Mouse (Mus musculus) embryonic facial prominence, embryonic 13.5 days (tissue): ENCODE data around the gene Uqcc1. TPM values are rescaled to one million over a fixed set of nuclear protein-coding genes. Genes with fewer than 3 reads are reported as not detected.

Source experiments
- ATAC-seq: fragments of 200-750 bp; cut with Nextera tagmentation; 2 replicates; pipeline ENCODE4 v1.8.0; 2017; ENCODE audit warnings: low read depth; ENCODE audit not compliant: insufficient number of reproducible peaks, insufficient read depth, low FRiP score, low TSS enrichment
- H3K27ac ChIP-seq: fragments of 300-500 bp; sonication (generic); 2 replicates; pipeline ENCODE4 v1.5.1; 2015; ENCODE audit warnings: moderate library complexity, mild to moderate bottlenecking, inconsistent platforms
- H3K27me3 ChIP-seq: fragments of 300-500 bp; sonication (generic); 2 replicates; pipeline ENCODE4 v1.6.1; 2015; ENCODE audit warnings: mild to moderate bottlenecking, inconsistent platforms
- H3K36me3 ChIP-seq: fragments of 300-500 bp; sonication (generic); 2 replicates; pipeline ENCODE4 v1.6.1; 2015; ENCODE audit warnings: mild to moderate bottlenecking, inconsistent platforms
- H3K4me1 ChIP-seq: fragments of 300-500 bp; sonication (generic); 2 replicates; pipeline ENCODE4 v1.6.1; 2015; ENCODE audit warnings: inconsistent platforms
- H3K4me2 ChIP-seq: fragments of 300-500 bp; sonication (generic); 2 replicates; pipeline ENCODE4 v1.6.1; 2015; ENCODE audit warnings: moderate library complexity, mild to moderate bottlenecking, inconsistent platforms
- H3K4me3 ChIP-seq: fragments of 300-500 bp; sonication (generic); 2 replicates; pipeline ENCODE4 v1.5.1; 2015; ENCODE audit warnings: mild to moderate bottlenecking, inconsistent platforms
- H3K9ac ChIP-seq: fragments of 300-500 bp; sonication (generic); 2 replicates; pipeline ENCODE4 v1.6.1; 2015; ENCODE audit warnings: mild to moderate bottlenecking, inconsistent platforms
- H3K9me3 ChIP-seq: fragments of 300-500 bp; sonication (generic); 2 replicates; pipeline ENCODE4 v1.6.1; 2016; ENCODE audit warnings: inconsistent platforms
- WGBS: fragments of 180-500 bp; shearing (Covaris S2); methylation state at CpG from one replicate; pipeline ENCODE4 v1.1.7; 2015; ENCODE audit warnings: mixed read lengths; 5-methylcytosine and 5-hydroxymethylcytosine counted together
- polyA plus RNA-seq: library from polyadenylated mRNA; unstranded; fragments of >200 nt; fragmentation: Nextera tagmentation; extraction: Ambion mirVana; gene quantifications from 2 replicates; pipeline ENCODE4 v1.2.1, GENCODE M21; 2015

The Uqcc1 gene
- polyA plus RNA-seq, 1 experiment from 2014 or later, result 58.6 TPM

DNA sequence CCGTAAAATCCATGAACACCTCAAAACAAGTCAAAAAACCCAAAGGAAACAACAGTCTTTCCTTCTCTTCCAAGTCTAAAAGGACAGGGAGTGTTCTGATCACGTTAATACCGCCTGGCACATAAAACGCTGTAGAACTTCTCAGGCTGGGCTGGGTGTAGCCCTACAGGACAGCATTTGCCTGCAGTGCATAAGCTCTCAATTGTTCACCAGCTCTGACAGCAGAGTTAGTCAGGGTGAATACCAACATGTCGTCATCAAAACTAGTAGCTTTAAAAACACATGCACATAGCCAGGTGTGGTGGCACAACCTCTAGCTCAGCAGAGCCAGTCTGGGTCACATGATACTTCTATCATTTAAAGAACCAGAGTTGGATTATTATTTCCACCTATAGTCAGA lies 109.3 kb downstream of the Uqcc1 start:
- 88% methylated on average over 5 of the region's 5 CpGs for WGBS
- no peak for ATAC-seq
- H3K36me3 ChIP-seq, result peaks cover 47% of the 10 kb centered on the region
- no peak overlapping the region for H3K27ac ChIP-seq
- H3K9ac ChIP-seq, result no peak overlapping the region
- H3K27me3 ChIP-seq, result no peaks in the 10 kb centered on the region
- H3K9me3 ChIP-seq, result no peaks in the 10 kb centered on the region
- no peak overlapping the region for H3K4me3 ChIP-seq
- H3K4me2 ChIP-seq, result no peak overlapping the region
- peaks cover 21% of the 10 kb centered on the region for H3K4me1 ChIP-seq

DNA sequence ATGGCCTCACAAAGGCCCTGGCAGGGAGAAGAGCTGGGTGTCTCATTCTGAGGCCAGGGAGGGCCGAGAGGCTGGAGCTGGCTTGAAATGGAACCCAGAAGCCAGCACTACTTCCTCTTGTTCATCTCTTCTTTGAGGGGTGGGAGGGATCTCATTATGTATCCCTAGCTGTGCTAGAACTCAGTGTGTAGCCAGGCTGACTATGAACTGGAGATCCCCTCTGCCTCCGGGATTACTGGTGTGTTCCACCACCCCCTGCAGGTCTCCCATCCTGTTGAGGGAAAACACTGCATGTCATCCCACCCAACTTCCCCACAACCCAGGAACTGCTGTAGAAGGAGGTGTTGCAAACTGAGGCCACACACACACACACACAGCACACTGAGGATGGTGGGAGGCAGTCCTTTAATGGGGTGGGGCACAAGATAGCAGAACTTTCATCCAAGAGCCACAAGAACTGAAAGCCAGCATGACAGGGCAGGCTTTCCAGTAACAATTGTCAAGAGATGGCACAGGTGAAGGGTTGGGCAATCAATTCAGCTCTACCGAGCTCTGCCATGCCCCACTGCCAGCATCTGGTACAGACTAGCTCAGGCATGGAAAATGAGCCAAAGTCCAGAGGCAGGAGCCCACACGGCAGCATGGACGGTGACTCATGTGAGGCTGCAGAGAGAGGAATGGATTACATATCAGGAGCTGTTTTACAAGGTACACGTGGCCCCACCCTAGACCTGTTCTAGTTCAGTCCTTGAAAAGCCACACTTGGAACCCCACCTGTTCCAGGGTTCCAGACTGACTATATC lies 110.5 kb downstream of the Uqcc1 start:
- WGBS, result 63% methylated on average over 6 of the region's 6 CpGs
- H3K9ac ChIP-seq, result peak overlapping the region; percentile 87
- H3K4me1 ChIP-seq, result peaks cover 13% of the 10 kb centered on the region
- H3K27me3 ChIP-seq, result no peaks in the 10 kb centered on the region
- ATAC-seq, result no peak
- peak overlapping the region; percentile 96 for H3K4me2 ChIP-seq
- H3K4me3 ChIP-seq, result peak overlapping the region; percentile 72
- peaks cover 47% of the 10 kb centered on the region for H3K36me3 ChIP-seq
- no peaks in the 10 kb centered on the region for H3K9me3 ChIP-seq
- H3K27ac ChIP-seq, result peak overlapping the region; percentile 75

DNA sequence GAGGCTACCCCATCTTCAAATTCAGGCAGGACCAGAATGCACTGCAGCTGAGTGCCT lies 110.9 kb downstream of the Uqcc1 start, which contains the start of gene BC029722:
Gene BC029722 (minus strand): TSS at position 35 of the 57 bp plus-strand sequence.
- Histone ChIP-seq H3K4me1 (peaks cover 13% of the 10 kb centered on the region), H3K4me2 (peak within 1 kb of the TSS; percentile 96), H3K9me3 (no peaks in the 10 kb centered on the region), H3K27me3 (no peaks in the 10 kb centered on the region), H3K36me3 (peaks cover 47% of the 10 kb centered on the region), H3K9ac (peak within 1 kb of the TSS; percentile 87), H3K27ac (peak within 1 kb of the TSS; percentile 75), H3K4me3 (peak within 1 kb of the TSS; percentile 72)
- no peak for ATAC-seq

DNA sequence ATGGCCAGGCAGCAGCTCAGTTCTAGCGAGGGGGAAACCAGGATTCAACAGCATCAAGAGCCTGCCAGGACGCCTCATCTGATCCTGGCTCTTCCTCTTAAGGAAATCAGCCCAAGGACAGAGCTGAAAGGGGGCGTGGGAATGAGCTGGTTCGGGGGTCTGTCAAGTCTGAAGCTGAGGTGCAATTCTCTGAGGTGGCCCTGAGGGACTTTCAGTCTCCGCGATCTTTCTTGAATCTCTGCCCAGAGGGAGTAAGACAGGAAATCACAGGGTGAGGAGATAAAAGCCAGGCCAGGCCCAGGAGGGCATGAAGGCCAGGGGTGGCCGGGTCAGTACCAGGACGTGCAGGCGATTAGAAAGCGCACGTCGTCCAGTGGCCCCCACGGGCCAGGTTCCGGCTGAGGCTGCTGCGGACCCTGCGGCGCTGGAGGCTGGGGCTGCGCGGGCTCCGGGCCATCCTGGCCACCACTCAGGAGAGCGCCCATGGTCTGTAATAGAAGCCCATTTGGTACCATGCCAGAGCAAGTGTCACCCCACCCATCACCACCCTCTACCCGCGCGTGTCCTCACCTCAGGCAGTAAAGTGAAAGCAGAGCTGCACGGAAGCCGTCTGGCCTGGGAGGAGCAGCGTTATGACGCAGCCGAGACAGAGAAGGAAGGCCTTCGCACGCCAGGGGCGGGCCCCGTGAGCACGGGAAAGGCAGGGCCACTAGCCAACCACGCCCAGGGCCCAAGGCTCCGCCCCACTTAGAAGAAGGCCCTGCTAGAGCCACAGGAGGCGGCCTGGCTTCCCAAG lies 111.3 kb downstream of the Uqcc1 start:
- WGBS, result 1% methylated on average over 37 of the region's 37 CpGs
- H3K9ac ChIP-seq, result peak overlapping the region; percentile 87
- H3K4me2 ChIP-seq, result peak overlapping the region; percentile 96
- peaks cover 45% of the 10 kb centered on the region for H3K36me3 ChIP-seq
- no peaks in the 10 kb centered on the region for H3K9me3 ChIP-seq
- peak overlapping the region; percentile 72 for H3K4me3 ChIP-seq
- H3K27ac ChIP-seq, result peak overlapping the region; percentile 75
- H3K27me3 ChIP-seq, result no peaks in the 10 kb centered on the region
- peaks cover 13% of the 10 kb centered on the region for H3K4me1 ChIP-seq
- ATAC-seq, result peak; percentile 87

DNA sequence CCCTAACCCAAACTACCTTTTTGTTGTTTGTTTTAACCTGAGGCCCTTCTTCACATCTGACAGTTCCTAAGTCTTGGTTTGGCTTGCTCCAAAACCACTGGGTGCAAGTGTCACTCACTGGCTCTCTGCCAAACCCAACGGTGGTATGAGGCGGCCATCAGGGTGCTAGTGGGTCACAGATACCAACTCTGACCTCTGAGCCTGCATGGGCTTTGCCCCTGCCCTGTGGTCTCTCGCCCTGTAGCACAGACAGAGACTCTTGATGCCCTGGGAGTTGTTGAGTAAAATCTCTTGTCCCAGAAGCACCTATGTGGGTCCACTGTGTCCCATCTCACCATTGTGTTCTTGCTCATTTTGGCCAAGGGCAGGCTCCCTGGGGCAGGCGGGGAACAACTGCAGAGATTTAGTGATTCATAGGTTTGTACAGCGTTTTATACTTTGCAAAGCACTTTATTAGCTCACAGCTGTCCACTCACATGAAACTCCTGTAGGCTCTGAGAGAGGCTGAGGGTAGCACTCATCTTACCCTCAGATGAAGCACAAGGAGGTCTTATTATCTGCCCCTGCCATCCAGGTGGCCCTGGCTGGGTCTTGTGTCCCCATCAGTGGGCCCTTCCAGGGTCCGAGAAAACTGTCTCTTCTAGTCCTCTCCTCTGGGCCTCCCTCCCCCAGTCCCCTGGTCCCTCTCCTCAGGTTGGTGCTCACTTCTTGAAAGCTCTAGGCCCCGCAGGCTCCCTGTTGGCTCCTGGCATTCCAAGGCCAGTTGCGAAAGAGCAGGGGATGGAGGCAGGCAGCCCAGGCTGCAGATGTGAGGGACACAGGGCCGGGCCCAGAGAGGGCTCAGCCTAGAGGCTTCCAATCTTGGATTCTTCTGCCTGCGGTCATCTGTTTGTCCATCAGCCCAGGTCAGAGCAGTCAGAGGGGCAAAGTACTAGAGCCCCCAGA lies 112.5 kb downstream of the Uqcc1 start:
- no peaks in the 10 kb centered on the region for H3K27me3 ChIP-seq
- peaks cover 13% of the 10 kb centered on the region for H3K4me1 ChIP-seq
- peaks cover 32% of the 10 kb centered on the region for H3K36me3 ChIP-seq
- H3K9ac ChIP-seq, result 0 out of 2 replicates have a peak overlapping the region, but pooled peaks have one; percentile 87
- 77% methylated on average over 10 of the region's 10 CpGs for WGBS
- ATAC-seq, result no peak
- no peak overlapping the region for H3K27ac ChIP-seq
- H3K4me2 ChIP-seq, result peak overlapping the region; percentile 96
- no peaks in the 10 kb centered on the region for H3K9me3 ChIP-seq
- H3K4me3 ChIP-seq, result peak overlapping the region; percentile 72; the same call in 1 of the 2 replicates

DNA sequence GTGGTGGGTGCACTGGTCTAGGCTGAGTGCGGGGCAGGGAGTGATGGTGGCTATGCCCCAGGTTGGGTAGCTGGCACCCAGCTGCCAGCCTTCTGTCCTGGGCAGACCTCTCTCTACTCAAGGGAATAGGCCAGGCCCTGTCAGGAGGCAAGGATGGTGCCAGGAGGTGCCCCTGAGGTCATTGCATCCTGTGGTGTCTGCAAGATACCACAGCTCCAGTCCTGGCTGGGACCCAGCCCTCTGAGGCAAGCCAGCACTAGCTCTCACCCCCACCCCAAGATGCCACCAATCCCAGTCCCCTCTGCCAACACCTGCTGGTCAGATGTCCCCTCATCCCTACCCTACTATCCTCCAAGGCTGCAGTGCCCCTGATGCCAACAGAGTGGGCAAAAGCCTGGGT lies 113.9 kb downstream of the Uqcc1 start:
- H3K9ac ChIP-seq, result no peak overlapping the region; the same call in 1 of the 2 replicates
- H3K4me3 ChIP-seq, result no peak overlapping the region
- H3K4me1 ChIP-seq, result peaks cover 13% of the 10 kb centered on the region
- H3K27ac ChIP-seq, result no peak overlapping the region
- ATAC-seq, result no peak
- peaks cover 20% of the 10 kb centered on the region for H3K36me3 ChIP-seq
- 100% methylated on average over 1 of the region's 1 CpGs for WGBS
- no peaks in the 10 kb centered on the region for H3K27me3 ChIP-seq
- H3K9me3 ChIP-seq, result no peaks in the 10 kb centered on the region
- no peak overlapping the region for H3K4me2 ChIP-seq

DNA sequence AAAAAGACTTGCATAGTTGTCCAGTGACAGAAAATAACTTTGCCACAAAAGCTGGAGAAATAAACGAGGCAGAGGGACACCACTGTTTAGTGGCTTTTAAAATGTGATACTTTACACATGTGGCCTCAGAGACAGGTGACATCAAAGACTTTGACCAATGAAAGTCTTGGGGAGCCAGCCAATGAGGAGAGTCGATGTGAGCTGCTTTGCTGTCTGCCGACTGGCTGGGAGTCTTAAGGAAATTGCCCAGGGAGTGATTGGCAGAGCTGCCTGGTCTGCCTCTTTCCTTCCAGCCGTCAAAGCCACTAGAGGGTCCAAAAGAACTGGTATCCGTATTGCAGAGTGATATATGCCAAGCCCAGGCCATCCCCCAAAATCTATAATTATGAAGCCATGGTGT lies 115.3 kb downstream of the Uqcc1 start:
- ATAC-seq, result no peak
- WGBS, result 23% methylated on average over 5 of the region's 5 CpGs
- H3K36me3 ChIP-seq, result peaks cover 7% of the 10 kb centered on the region

DNA sequence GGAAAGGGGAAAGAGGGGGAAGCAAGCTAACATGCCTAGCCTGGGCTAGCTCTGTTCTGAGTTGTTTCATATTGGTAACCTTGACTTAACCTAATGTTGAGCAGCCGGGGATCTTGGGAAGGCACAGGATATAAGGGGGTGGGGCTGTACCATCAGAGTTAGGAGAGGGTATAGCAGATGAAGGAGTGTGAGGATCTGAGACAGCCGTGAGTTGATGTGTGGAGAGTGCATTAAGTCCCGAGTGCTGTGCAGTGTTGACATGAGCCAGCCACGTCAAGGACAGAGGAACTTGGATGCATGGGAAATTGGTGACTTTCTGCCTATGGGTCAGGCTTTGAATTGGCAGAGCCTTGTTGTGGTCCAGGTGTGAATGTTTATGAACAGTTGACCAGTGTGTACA lies 117.5 kb downstream of the Uqcc1 start:
- WGBS, result 77% methylated on average over 4 of the region's 4 CpGs
- Histone ChIP-seq H3K9me3 (no peaks in the 10 kb centered on the region), H3K36me3 (no peaks in the 10 kb centered on the region), H3K4me2 (no peak overlapping the region), H3K4me1 (no peaks in the 10 kb centered on the region), H3K4me3 (no peak overlapping the region), H3K27ac (no peak overlapping the region), H3K9ac (no peak overlapping the region), H3K27me3 (no peaks in the 10 kb centered on the region)
- ATAC-seq, result no peak

More for the DNA sequence above, 115.3 kb downstream of the Uqcc1 start:
- Histone ChIP-seq H3K4me2 (no peak overlapping the region), H3K27me3 (no peaks in the 10 kb centered on the region), H3K9ac (no peak overlapping the region), H3K4me3 (no peak overlapping the region), H3K27ac (no peak overlapping the region), H3K4me1 (peaks cover 13% of the 10 kb centered on the region), H3K9me3 (no peaks in the 10 kb centered on the region)

DNA sequence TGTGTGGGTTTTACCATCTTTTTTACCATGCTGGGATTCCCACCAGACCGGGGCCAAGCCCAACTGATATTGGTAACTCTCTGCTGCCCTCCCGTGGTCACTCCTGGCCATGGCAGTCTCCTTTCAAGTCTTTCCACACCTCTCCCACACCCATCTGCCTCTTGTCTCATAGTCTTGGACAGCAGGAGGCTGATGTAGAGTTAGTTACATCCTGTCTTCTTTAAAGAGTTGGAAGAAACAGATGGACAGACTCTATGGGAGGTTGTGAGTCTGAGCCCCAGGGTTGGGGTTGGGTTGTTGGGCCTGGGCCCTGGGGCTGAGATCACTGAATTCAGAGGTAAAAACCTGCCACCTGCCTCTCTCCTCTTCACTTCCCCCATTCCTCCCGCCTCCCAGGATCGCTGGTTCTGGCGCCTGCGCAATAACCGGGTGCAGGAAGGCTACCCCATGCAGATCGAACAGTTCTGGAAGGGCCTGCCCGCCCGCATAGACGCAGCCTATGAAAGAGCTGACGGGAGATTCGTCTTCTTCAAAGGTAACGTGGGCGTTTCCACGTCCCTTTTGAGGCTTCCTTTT lies 118.2 kb downstream of the Uqcc1 start:
- Histone ChIP-seq H3K4me1 (no peaks in the 10 kb centered on the region), H3K9me3 (no peaks in the 10 kb centered on the region), H3K4me2 (no peak overlapping the region), H3K9ac (no peak overlapping the region), H3K36me3 (no peaks in the 10 kb centered on the region), H3K27me3 (no peaks in the 10 kb centered on the region), H3K4me3 (no peak overlapping the region), H3K27ac (no peak overlapping the region)
- WGBS, result 43% methylated on average over 16 of the region's 16 CpGs
- no peak for ATAC-seq

DNA sequence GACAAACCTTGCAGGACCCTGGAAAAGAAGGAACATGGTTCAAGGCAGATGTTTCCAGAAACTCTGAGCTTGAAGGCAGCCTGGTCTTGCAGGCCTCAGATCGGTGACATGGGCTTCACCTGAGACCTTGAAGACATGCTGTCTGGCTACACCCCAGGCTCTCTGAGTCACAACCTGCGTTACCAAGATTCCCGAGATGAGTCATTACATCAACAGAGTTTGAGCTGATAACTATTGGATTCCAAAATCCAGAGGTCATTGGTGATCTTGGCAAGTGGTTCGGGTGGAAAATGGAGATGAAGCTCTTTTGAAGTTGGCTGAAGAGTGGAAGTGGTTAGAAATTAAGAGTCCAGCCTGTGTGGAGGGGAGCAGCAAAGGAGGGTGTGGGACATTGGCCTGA lies 120.5 kb downstream of the Uqcc1 start:
- H3K9ac ChIP-seq, result no peak overlapping the region

DNA sequence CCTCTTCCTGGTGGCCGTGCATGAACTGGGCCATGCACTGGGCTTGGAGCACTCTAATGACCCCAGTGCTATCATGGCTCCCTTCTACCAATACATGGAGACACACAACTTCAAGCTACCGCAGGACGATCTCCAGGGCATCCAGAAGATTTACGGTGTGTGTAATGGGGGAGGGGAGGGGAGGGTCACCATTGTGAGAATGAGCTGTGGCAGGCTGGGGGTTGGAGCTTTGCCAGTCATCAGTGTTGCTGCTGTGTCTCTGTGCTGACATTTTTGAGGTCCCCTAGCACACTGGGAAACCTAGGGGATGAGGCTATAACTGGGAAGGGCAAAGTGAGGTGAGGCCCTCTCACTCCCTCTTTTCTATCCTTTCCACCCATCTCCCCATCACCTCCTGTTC lies 122.7 kb downstream of the Uqcc1 start:
- Histone ChIP-seq H3K27me3 (no peaks in the 10 kb centered on the region), H3K36me3 (no peaks in the 10 kb centered on the region), H3K4me1 (no peaks in the 10 kb centered on the region), H3K27ac (no peak overlapping the region), H3K4me3 (no peak overlapping the region), H3K9ac (no peak overlapping the region), H3K4me2 (no peak overlapping the region), H3K9me3 (no peaks in the 10 kb centered on the region)
- ATAC-seq, result no peak
- 82% methylated on average over 4 of the region's 4 CpGs for WGBS

More for the DNA sequence above, 120.5 kb downstream of the Uqcc1 start:
- no peak for ATAC-seq
- Histone ChIP-seq H3K4me3 (no peak overlapping the region), H3K9me3 (no peaks in the 10 kb centered on the region), H3K4me1 (no peaks in the 10 kb centered on the region), H3K4me2 (no peak overlapping the region), H3K27me3 (no peaks in the 10 kb centered on the region), H3K27ac (no peak overlapping the region), H3K36me3 (no peaks in the 10 kb centered on the region)
- 82% methylated on average over 4 of the region's 4 CpGs for WGBS
